Mouse (Mus musculus) megakaryocyte, embryonic 14.5 days (primary cell): ENCODE data around the gene Skil.

ENCODE experiments used
- FLI1 ChIP-seq: IDR thresholded peaks from 2 replicates; pipeline ENCODE4 v1.6.1; 2012; ENCODE audit warnings: low read length, inconsistent platforms, mixed read lengths
- GATA1 ChIP-seq: IDR thresholded peaks from 3 replicates; pipeline ENCODE4 v1.6.1; 2012; ENCODE audit warnings: mixed read lengths, low read length, inconsistent platforms, borderline replicate concordance

DNA sequence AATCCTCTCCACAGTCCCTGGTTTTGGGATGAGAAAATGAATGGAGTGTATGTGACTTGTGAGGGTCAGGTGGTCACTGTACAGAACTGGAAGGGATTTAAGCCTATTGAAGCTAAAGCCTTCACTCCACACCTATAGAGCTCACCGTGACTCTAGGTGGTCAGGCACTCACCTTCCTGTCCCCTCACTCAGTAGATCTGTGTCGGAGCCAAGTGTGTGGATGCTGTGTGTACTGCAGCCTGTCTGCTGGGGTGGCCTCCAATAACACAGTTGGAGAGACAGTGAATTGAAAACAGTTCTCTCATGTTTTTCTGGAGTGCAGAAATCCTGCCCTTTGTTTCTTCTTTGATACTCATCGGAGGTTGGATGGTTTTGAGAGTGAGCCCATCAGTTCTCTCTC lies 70.9 kb downstream of the Skil start:
- TF ChIP-seq GATA1 (no peak), FLI1 (no peak)
